Mouse (Mus musculus) adrenal gland, adult 18-20 months (tissue): ENCODE data around the gene Fank1. TPM values are rescaled to one million over a fixed set of nuclear protein-coding genes. Genes with fewer than 3 reads are reported as not detected.

ENCODE experiments used
- DNase-seq, 2 experiments: peaks; one replicate each; pipeline ENCODE4 v3.0.0; 2021 to 2022; ENCODE audit warnings: low spot score in 2 of 2
- long read RNA-seq, 2 experiments: library from polyadenylated mRNA; stranded (forward); transcript quantifications; one replicate each; pipeline ENCODE4 v2.0.0; 2021
- total RNA-seq, 2 experiments: library from RNA; stranded (reverse); gene quantifications; 1 replicate in 1 of 2; 2 replicates in 1 of 2; pipeline ENCODE4 v1.2.3; 2021

Fank1 gene
- under 1 TPM; 0.36 to 0.48 TPM for total RNA-seq
- long read RNA-seq, experiment 1: 0 reads
- long read RNA-seq, experiment 2: 0 reads

DNA sequence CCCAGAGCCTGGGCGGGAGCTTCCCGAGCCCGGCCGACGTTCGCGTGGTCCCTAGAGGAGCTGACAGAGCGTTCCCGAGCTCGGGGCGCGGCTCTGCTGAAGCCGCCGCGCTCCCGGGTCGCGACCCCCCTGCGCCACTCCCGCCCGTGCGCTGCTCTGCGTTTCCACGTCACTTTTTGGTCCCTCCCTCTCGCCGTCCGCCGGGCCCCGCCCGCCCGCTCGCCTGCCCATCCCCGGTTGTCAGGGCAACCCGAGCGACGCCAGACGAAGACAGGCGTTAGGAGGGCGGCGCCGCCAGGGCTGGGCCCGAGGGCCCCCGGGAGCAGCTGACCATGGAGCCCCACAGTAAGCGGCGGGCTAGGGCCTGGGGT lies at the start of gene Fank1:
Gene Fank1, plus strand, starts transcription at position 236 of the 371 bp plus-strand sequence.
- DNase-seq: peak; percentile 87 to 89

DNA sequence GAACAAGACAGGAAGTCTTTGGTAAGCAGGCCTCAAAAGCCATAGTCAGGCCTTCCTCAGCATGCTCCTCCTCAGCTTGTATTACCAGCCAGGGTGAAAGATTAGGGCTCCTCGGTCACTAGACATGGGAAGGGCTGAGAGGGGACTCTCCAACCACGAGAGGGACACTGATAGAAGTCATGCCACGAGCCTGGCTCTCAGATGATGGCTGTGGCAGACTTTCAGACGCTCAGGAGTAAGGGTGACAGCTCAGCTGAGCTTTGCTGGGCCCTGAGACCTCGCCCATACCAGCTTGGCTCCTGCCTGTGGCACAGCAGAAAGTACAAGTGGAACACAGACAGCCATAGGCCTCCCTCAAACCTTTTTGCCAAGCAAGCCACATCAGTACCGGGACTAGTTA lies 49.6 kb upstream of the Fank1 start:
- no peak for DNase-seq

DNA sequence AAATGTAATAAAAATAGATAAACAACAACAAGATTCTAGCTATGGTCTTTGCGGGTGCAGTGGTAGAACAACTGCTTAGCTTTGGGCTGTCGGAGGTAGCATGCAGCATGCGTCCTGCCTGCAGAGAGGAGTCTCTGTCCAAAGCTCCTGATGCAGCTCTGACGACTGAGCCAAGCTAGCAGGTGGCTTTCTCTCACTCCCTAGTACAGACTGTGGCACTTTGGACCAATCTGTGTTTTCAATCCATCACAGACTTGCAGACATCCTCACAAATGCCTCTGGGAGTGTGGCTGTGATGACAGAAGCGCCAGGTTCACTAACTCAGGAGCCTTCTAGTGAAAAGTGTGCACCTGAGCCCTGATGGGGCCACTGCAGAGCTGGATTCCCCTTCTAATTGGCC lies 47.3 kb upstream of the Fank1 start:
- no peak for DNase-seq

DNA sequence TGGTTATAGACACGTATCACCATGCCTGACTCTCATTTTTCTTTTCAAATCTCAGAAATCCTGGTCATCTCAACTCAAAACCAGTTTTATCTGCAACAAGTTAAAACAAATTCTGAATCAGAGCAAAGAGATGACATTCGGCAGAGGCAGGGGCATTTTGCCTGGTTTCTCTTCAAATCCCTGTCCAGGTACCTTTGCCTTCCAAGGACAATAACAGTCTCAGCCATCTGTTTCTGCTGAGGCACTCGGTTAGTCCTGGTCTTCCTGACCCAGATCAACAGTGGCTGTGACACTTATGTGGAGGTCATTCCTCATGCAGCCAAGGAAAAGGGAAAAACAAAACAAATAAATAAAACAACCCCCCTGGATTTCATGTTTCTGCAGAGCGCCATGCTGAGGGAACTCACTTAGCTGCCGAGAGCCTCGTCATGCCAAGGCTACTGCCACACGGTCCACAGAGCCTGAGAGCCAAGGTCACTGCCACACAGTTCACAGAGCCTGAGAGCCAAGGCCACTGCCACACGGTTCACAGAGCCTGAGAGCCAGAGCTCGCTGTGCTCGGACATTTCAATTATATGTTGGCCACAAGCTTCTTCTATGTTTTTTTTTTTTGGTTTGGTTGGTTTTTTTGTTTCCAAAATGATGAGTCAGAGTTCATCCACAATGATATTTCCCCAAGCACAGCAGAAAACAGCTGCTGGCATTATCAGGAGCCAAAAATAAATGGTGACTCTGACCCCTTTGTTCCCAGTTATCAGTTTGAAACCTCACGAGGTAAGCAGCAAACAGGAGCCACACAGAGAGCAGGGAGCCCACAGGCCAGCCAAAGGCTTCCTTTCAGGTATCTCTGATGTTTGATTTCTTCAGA lies 46.1 kb upstream of the Fank1 start:
- DNase-seq: no peak

DNA sequence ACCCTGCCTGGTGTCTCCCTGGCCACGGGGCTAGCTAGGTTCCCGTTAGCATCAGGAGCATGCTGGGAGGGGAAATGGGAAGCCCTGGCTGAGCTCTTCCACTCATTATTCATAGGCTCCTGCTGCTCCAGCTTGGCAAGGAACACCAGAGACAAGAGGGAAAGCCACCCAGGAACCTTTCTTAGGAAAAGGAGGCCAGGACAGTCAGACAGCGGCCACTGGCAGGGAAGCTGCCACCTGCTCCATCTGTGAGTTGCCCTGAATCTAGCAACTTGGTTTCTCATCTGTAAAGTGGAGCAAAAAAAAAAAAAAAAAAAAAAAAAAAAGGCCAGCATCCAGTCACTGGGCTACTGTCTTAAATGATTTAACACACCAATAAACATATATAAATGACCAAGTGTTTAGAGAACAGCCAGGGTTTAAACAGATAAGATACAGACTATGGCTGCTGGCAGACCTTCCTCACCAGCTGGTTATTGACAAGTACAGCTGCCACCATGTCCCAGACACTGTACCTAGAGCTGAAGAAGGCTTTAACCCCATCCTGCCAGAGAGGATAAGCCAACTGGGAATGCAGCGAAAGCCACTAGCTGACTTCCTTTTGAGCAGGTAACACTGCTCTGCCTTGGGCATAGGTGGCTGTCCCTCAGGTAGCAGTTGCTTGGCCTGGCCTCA lies 44.6 kb upstream of the Fank1 start:
- no peak for DNase-seq

DNA sequence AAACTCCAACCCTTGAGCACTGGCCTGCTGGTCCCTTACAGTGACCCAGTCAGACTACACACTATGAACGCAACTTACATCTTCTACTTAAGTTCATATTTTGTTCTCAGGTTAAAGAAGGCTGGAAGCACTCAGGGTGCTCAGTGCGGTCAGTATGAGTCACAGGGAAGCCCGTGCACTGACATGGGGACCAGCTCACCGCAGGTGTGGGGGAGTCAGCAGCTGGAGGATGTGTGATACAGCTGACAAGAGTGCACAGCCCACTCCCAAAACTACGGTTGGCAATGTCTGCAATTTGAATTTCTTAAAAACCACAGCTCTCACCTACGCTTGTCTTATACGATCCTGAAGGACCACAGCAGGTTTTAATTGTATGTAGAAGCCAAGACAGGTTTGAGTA lies 36.1 kb upstream of the Fank1 start:
- no peak for DNase-seq

DNA sequence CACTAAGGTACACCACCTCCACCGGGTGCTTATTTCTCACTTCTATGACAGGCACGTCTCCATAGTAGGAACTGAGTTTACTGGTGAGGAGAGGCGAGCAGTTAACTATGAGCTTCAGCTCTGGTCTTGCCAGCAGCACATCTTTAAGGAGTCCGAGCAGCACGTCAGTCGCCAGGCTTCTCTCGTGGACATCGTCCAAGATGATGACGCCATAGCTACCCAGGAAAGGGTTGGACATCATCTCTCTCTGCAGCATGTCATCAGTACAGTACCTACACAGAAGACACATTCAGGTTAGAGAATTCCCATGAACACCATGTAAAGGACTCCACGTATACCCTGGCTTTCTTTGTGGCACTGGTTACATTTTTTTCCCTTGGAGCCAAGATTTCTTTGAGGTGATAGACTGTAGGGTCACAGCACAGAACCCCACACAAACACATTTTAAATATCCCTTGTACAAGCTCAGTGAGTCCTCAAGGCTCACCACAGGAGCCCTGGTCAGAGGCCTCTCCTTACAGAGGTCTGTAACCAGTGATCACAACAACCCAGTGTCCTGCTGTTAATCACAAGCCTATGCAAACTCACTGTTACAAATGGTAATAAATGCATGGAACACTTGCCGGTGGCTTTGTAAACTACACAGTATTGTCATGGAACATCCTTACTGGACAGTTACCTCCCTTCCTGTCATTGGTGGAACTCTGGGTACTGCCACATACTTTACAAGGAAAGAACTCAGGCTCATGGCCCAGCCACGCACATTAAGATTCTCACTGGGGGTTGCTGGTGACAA lies 33.9 kb upstream of the Fank1 start:
- DNase-seq: no peak

DNA sequence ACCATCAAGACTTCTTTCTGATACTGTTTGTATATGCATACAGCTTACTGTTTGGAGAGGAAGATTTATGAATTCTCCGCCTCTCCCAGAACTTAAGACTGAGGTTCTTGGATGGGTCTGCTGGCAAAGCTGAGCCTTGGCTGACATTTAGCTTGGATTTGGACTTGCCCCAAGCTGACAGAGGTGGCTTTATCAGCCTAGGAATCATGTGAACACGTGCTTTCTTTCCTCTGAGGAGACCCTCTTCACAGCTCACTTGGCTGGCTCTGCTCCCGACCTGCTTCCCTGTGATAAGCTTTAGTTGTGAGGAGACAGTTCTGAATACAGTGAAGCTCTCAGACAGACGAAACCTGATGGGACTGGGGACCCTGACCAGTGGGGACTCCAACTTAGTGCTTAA lies 33.0 kb upstream of the Fank1 start:
- DNase-seq: no peak

DNA sequence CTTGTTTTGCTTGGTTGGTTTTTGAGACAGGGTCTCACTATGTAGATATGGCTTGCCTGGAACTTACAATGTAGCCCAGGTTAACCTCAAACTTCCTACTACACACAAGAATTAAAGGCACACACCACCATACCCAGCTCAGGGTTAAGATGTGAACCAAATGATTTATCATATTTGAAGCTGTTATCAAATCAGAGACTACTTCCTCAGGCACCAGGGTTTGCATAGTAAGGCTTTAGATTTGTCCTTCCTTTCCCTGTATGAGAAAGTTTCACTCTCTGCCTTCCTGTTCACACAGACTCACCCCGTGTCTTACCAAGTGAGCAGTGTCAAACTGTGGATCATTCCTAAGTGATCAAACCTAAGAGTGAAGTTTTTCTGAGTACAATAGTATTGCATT lies 32.5 kb upstream of the Fank1 start:
- DNase-seq: no peak

DNA sequence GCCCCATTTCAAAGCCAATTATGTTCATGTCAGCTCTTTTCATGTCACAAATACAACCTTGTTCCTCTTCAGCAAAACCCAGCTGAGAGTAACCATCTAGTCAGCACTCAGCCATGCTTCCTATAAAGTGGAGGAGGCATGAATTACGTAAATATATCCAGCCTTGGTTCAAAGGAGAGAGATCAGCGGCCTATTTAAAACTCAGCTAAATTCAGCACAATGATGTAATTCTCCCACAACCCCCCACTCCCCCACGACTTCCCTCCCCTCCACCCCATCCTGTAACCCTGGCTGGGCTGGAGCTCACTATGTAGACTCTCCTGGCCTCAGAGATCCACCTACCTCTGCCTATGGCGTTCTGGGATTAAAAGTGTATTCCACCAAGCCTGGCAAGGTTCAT lies 32.0 kb upstream of the Fank1 start:
- DNase-seq: no peak

DNA sequence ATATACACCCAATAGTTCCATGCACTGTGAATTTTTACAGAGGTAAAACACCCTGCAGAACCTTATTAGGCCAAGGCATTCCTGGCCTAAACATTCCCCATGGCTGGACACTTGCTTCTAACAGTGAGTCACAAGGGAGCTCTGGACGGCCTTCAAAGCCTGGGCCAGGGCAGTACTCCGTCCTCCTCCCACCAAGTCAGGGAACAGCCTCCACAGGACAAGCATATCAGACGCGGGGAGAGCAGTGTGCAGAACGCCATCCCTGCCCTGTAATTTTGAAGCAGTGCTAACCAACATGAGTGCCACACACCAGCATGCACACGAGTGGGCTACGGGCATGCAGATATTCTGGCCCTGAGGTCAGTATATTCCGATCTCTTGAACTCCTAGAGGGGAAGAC lies 29.3 kb upstream of the Fank1 start:
- peak in 1 of 2 experiments; percentile 35 for DNase-seq

DNA sequence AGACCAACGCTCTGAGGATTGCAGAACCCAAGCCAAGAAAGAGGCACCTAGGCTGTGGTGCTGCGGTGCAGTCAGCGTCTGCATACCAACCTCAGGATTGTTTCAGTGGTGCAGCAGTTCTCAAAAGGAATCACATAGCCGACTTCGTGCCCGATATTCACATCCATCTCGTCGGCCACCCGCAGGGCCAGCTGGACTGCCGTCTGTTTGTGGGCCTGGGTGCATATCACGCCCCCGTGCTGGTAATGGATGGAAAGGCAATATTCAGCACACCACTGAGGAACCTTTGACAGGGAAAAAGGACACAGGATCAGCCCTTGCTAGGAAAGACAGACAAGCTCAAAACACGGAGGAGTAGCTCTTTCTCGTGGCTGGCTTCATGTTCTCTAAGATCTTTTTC lies 27.9 kb upstream of the Fank1 start:
- no peak for DNase-seq

DNA sequence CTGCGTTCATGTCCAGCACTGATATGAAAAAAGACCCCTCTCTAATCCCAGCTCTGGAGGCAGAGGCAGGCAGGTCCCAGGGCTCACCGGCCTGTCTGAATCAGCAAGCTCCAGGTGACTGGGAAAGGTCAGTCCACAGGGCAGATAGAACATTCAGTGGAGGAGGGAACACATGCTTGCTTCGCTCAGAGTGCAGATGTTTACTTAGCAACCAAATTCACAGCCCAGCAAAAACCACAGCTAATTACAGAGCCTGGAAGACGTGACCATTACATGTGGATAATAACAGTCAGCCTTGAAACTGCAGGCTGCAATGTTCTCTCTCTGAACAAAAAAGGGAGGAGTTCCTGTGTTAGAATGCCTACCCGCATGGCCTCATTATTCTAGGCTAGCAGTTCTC lies 26.0 kb upstream of the Fank1 start:
- DNase-seq: no peak

DNA sequence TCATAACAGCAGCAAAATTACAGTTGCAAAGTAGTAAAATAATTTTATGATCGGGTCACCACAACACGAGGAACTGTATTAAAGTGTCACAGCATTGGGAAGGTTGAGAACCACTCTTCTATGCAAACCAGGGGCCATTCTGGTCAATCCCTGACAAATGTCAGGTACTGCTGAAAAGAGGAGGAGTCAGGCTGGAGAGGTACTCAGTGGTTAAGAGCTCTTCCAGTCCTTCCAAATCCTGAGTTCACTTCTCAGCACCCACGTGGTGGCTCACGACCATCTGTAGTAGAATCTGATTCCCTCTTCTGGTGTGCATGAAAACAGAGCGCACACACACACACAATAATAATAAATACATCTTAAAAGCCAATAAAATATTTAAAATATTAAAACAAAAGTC lies 25.5 kb upstream of the Fank1 start:
- no peak for DNase-seq

DNA sequence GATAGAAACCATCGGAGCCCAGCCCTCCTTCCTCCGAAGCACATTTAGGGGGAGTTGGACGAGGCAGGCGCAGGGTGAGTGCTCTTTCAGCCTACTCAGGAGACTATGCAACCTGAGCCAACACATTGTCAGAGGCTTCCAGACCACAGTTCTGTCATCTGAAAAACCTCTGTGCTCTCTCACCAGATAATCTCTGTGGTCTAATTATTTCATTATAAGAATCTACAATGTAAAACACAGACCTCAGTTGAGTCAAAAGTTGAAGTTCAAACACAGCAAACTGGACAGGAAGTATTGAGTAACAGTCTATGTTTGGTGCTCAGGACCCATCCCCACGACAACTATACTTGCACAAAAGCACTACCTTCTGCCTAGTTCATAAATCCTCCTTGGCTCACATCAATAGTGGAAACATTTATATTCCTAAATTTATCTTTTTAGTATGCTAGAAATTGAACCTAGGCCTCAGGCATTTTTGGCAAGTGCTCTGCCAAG lies 18.7 kb upstream of the Fank1 start:
- DNase-seq: no peak

DNA sequence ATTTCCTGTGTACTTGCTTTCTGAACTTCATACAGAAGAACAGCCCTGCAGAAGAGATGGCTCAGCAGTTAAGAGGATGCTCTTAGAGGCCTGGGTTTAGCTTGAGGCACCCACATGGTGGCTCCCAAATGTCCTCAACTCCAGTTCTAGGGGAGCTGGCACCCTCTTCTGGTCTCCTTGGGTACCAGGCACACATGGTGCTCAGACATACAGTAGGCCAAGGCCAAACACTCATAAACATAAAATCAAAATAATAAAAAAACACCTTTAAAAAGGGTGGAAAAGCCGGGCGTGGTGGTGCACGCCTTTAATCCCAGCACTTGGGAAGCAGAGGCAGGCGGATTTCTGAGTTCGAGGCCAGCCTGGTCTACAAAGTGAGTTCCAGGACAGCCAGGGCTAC lies 17.9 kb upstream of the Fank1 start:
- DNase-seq: no peak

DNA sequence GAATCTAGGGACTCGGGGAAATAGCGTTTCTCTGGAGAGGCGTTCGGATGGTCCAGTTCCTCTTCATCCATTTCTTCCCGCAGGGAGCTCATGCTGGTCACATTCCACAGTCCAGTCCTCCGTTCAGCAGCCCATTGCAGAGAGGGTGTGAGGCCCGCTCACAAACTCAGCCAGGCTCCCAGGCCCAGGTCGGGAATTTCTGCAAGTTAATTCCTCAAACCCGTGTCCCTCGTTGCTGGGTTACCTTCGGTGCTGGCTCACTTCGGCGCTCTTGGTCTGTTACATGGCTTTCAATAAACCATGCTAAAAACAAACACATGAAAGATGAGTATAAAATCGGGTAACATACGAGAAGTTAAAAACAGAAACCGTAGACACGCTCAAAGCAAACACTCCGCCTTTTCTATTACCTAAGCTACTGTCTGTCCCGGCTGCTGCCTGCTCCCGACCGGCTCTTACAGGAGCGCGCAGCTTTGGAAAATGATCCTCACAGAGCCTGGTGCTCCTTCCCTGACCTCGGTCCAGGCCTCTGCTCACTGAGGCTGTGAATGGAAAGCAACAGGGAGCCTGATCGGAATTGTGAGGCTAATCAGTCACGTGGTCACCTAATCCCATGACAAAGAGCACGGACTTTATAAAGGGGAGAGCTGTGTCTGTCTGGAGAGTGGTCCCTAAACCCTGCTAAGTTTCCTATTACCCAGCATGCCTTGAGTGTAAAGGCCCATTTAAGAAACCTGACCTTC lies 16.9 kb upstream of the Fank1 start:
- DNase-seq: no peak

DNA sequence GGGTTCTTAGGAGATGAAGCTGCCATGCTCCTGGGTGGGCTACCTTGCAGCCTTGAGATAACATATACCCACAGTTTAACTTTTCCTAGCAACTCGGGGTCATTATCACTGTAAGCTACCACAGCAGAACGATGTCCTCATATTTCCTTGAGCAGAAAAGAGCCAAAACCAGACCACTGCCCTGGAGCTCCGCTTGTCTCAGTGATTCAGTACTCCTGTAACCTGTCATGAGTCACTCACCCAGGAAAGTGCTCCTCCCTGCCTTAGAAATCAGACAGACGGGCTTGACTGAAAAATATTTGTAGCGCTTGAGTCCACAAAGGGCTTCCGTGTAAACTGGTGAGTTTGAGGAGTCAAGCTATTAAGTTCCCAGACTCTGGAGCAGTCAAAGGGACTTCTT lies 14.0 kb upstream of the Fank1 start:
- DNase-seq: no peak

DNA sequence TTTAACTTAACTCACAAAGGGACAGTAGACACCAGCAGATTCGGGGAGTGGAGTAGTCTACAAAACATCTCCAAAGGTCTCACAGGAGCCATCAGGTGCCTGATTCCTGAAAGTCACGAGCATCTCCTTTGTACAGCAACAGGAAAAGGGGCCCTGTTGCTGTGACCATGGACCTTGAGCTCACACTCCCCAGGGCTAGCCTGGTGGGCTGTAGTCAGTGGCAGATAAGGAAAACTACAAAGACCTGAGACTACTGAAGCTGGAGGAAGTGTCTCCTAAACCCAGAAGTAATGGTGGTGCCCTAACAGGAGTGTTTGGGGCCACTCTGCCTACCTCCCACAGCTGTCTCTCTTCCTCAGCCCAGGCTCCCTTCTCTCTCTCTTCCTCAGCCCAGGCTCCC lies 12.2 kb upstream of the Fank1 start:
- DNase-seq: no peak

DNA sequence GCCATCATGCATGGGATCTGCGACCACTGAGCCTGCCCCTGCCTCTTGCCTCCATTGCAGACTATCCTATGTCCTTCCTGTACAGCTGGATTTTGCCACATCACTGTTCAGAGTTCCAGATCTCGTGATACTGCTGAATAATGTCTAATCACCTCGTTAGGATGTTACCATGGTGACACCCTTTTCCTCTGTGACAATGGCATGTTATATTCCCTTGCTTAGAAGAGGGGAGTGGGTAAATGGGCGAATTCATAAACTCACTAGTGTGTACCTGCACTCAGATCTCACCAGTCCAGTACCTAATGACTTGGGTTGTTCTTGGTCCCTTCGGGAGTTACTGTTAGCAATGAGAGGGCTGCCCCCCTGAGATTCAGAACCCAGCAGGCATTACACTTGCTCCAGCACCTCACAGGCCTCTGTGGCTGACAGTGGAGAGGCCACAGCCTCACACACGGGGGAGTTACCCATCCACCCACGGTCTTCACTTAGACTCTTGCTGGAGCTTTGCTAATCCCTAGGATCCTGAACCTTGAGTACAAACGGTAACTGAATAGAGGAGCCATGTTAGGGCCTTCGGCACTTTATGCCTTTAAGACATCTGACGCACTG lies 11.3 kb upstream of the Fank1 start:
- no peak for DNase-seq

DNA sequence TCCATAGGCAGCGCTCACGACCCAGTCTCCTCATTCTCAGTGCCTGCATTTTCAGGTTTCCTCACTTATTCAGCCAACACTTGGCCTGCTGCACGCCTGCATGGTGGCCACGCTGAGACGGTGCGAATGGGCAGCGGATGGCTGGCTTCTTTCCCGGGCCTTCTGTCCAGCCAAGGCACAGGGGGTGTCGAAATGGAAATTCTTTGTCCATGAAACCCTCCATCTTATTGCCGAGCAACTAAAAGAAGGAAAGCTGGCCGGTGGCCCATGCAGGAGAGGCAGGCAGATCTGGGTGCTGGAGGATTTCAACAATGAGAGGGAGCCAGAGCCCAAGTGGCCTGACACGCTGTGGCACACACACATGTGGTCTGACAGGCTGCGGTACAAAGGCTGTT lies 10.8 kb upstream of the Fank1 start:
- peak in 1 of 2 experiments; percentile 50 for DNase-seq
